Mouse (Mus musculus): ENCODE measurements around the gene Pip4k2c. TPM values are rescaled to one million over a fixed set of nuclear protein-coding genes. Genes with fewer than 3 reads are reported as not detected.

Pip4k2c gene
- total and polyA plus RNA-seq, 2 experiments from 2014 or later = 23.7 to 25.0 TPM

GRCm38 (mm10) chr10:127182624-127183023 is 28.8 kb downstream of the Pip4k2c start:
- peaks cover 56% of the 10 kb centered on the region for H3K27me3 ChIP-seq (ENCODE audit: control insufficient read depth, insufficient read depth, low read length)
- 0 out of 2 replicates have a peak overlapping the region, but pooled peaks have one; percentile 17 for H3K9ac ChIP-seq (replicated peaks; ENCODE audit: low read depth, low read length)
- TF ChIP-seq EP300 (IDR thresholded peaks at IDR 0.05; ENCODE audit: low read depth) = no peak
- no peak for TF ChIP-seq CTCF (IDR thresholded peaks at IDR 0.05; ENCODE audit: low read depth)
- WGBS = 72% methylated on average over 4 of the region's 4 CpGs
- H3K27ac ChIP-seq (ENCODE audit: low read depth) = no peak overlapping the region
- H3K9me3 ChIP-seq (replicated peaks; ENCODE audit: control insufficient read depth, low read length) = no peaks in the 10 kb centered on the region
- peaks cover 11% of the 10 kb centered on the region for H3K36me3 ChIP-seq (replicated peaks; ENCODE audit: control insufficient read depth, insufficient read depth, low read length)
- ATAC-seq (ENCODE audit: insufficient read depth, low read depth) (no peak), DNase-seq (ENCODE audit: low spot score) (no peak)
- H3K4me3 ChIP-seq (ENCODE audit: low read depth, low read length) = peak overlapping the region; percentile 32
- H3K4me1 ChIP-seq (ENCODE audit: control insufficient read depth, insufficient read depth) = peaks cover 8% of the 10 kb centered on the region
- peak overlapping the region; percentile 49 for H3K4me2 ChIP-seq (ENCODE audit: low read depth, low read length)

- peak overlapping the region; percentile 49 for H3K4me2 ChIP-seq (ENCODE audit: low read depth, low read length)
- DNase-seq (ENCODE audit: low spot score) = no peak
Measured at GRCm38 (mm10) chr10:127181566-127181965, 29.8 kb downstream of the Pip4k2c start.

GRCm38 (mm10) chr10:127180695-127181047 is 30.7 kb downstream of the Pip4k2c start:
- H3K27ac ChIP-seq (ENCODE audit: low read depth) = peak overlapping the region; percentile 58
- no peak overlapping the region for H3K9ac ChIP-seq (replicated peaks; ENCODE audit: low read depth, low read length)
- no peaks in the 10 kb centered on the region for H3K9me3 ChIP-seq (replicated peaks; ENCODE audit: control insufficient read depth, low read length)
- no peak for DNase-seq (ENCODE audit: low spot score)
- peak overlapping the region; percentile 36; the same call in 1 of the 2 replicates for H3K4me3 ChIP-seq (ENCODE audit: low read depth, low read length)
- H3K27me3 ChIP-seq (ENCODE audit: control insufficient read depth, insufficient read depth, low read length) = peaks cover 76% of the 10 kb centered on the region
- peaks cover 8% of the 10 kb centered on the region for H3K36me3 ChIP-seq (replicated peaks; ENCODE audit: control insufficient read depth, insufficient read depth, low read length)
- WGBS = 17% methylated on average over 3 of the region's 3 CpGs
- TF ChIP-seq EP300 (IDR thresholded peaks at IDR 0.05; ENCODE audit: low read depth) (no peak), CTCF (IDR thresholded peaks at IDR 0.05; ENCODE audit: low read depth) (no peak)
- ATAC-seq (ENCODE audit: insufficient read depth, low read depth) = no peak; the same call in 1 of the 2 replicates
- peaks cover 8% of the 10 kb centered on the region for H3K4me1 ChIP-seq (ENCODE audit: control insufficient read depth, insufficient read depth)
- H3K4me2 ChIP-seq (ENCODE audit: low read depth, low read length) = peak overlapping the region; percentile 65

More at GRCm38 (mm10) chr10:127181566-127181965, 29.8 kb downstream of the Pip4k2c start:
- peaks cover 8% of the 10 kb centered on the region for H3K4me1 ChIP-seq (ENCODE audit: control insufficient read depth, insufficient read depth)
- 64% methylated on average over 6 of the region's 6 CpGs for WGBS
- peaks cover 67% of the 10 kb centered on the region for H3K27me3 ChIP-seq (ENCODE audit: control insufficient read depth, insufficient read depth, low read length)
- H3K36me3 ChIP-seq (replicated peaks; ENCODE audit: control insufficient read depth, insufficient read depth, low read length) = peaks cover 11% of the 10 kb centered on the region
- peak; percentile 42 for ATAC-seq (ENCODE audit: insufficient read depth, low read depth)
- H3K4me3 ChIP-seq (ENCODE audit: low read depth, low read length) = peak overlapping the region; percentile 32
- no peak for TF ChIP-seq CTCF (IDR thresholded peaks at IDR 0.05; ENCODE audit: low read depth)
- no peak for TF ChIP-seq EP300 (IDR thresholded peaks at IDR 0.05; ENCODE audit: low read depth)
- H3K9ac ChIP-seq (replicated peaks; ENCODE audit: low read depth, low read length) = no peak overlapping the region; the same call in 1 of the 2 replicates
- no peaks in the 10 kb centered on the region for H3K9me3 ChIP-seq (replicated peaks; ENCODE audit: control insufficient read depth, low read length)
- H3K27ac ChIP-seq (ENCODE audit: low read depth) = peak overlapping the region; percentile 63

GRCm38 (mm10) chr10:127179871-127180694 is 31.3 kb downstream of the Pip4k2c start, which contains the start of gene Slc26a10:
TSS of gene Slc26a10 (minus strand) at chr10:127180645.
- WGBS = 3% methylated on average over 33 of the region's 34 CpGs
- peak; percentile 39 for ATAC-seq (ENCODE audit: insufficient read depth, low read depth)
- Histone ChIP-seq H3K9me3 (replicated peaks; ENCODE audit: control insufficient read depth, low read length) (no peaks in the 10 kb centered on the region), H3K9ac (replicated peaks; ENCODE audit: low read depth, low read length) (0 out of 2 replicates have a peak within 1 kb of the TSS, but pooled peaks have one; percentile 4), H3K27ac (ENCODE audit: low read depth) (peak within 1 kb of the TSS; percentile 58), H3K36me3 (replicated peaks; ENCODE audit: control insufficient read depth, insufficient read depth, low read length) (0 out of 2 replicates have a peak, but pooled peaks cover 2% of the 10 kb centered on the region), H3K4me3 (ENCODE audit: low read depth, low read length) (peak within 1 kb of the TSS; percentile 36), H3K27me3 (ENCODE audit: control insufficient read depth, insufficient read depth, low read length) (peaks cover 79% of the 10 kb centered on the region), H3K4me1 (ENCODE audit: control insufficient read depth, insufficient read depth) (peaks cover 8% of the 10 kb centered on the region), H3K4me2 (ENCODE audit: low read depth, low read length) (peak within 1 kb of the TSS; percentile 65)
- DNase-seq (ENCODE audit: low spot score) = no peak
- TF ChIP-seq CTCF (IDR thresholded peaks at IDR 0.05; ENCODE audit: low read depth) = no peak

- Histone ChIP-seq H3K36me3 (replicated peaks; ENCODE audit: control insufficient read depth, insufficient read depth, low read length) (no peaks in the 10 kb centered on the region), H3K4me1 (ENCODE audit: control insufficient read depth, insufficient read depth) (peaks cover 8% of the 10 kb centered on the region), H3K27ac (ENCODE audit: low read depth) (no peak overlapping the region), H3K9ac (replicated peaks; ENCODE audit: low read depth, low read length) (no peak overlapping the region), H3K27me3 (ENCODE audit: control insufficient read depth, insufficient read depth, low read length) (peaks cover 87% of the 10 kb centered on the region), H3K9me3 (replicated peaks; ENCODE audit: control insufficient read depth, low read length) (no peaks in the 10 kb centered on the region), H3K4me3 (ENCODE audit: low read depth, low read length) (peak overlapping the region; percentile 36), H3K4me2 (ENCODE audit: low read depth, low read length) (peak overlapping the region; percentile 65)
- ATAC-seq (ENCODE audit: insufficient read depth, low read depth) (no peak), DNase-seq (ENCODE audit: low spot score) (no peak)
- TF ChIP-seq EP300 (IDR thresholded peaks at IDR 0.05; ENCODE audit: low read depth) (no peak), CTCF (IDR thresholded peaks at IDR 0.05; ENCODE audit: low read depth) (no peak)
- WGBS = 5% methylated on average over 41 of the region's 41 CpGs
Measured at GRCm38 (mm10) chr10:127178286-127179027, 32.9 kb downstream of the Pip4k2c start.

All from heart, postnatal 0 days (tissue).